Mouse (Mus musculus): ENCODE measurements around the gene Gm527. TPM values are rescaled to one million over a fixed set of nuclear protein-coding genes. Genes with fewer than 3 reads are reported as not detected.

Gene Gm527
- polyA plus RNA-seq (2016; fragmentation: Nextera tagmentation; extraction: Ambion mirVana), result 4.3 and 4.7 TPM in 2 replicates

DNA sequence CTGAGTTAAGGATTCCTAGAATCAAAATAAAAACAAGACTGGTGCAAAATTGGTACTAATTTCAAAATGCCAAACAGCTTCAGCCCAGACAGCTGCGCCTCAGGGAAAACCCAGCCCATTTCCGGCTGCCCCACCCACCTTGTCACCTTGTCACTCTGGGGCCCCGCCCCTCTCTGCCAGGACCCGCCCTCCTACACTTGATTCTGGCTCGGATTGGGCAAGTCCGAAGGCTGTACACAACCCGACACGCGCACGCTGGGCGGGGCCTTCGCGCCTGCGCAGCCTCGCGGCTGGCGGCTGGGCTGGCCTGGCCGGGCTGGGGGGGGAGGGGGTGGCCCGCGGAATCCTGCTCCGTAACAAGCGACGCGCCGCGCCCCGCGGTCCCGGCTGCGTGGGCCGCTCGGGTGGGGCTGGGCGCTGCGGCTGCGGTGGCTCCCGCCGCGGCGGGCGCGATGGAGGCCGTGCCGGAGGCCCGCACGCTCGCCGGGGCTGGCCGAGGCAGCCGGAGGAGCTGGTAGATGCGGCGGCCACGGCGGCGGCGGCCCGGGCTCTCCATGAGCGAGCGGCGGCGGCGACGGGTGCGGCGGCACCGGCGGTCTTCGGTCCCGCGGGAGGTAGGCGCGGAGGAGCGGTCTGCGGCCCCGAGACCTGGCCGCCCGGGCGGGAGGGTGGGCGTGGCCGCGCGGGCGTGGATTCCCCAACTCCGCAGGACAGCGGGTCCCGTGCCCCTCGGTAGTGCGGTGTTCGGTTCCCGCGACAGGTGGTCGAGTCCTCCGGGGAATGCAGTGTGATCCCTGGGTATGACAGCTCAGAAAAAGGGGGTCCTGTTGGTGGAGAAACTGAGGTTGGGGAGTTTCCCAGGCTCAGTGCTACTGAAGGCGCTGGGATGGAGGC, at the start of gene Gm527:
Gene Gm527, plus strand, starts transcription at position 329 of the 894 bp plus-strand sequence.
- peak; percentile 99 for ATAC-seq (ENCODE audit: insufficient number of reproducible peaks, insufficient read depth, low FRiP score, low TSS enrichment)
- under 1% methylated on average over 55 of the region's 93 CpGs for WGBS
- Histone ChIP-seq H3K36me3 (no peaks in the 10 kb centered on the region), H3K4me1 (no peaks in the 10 kb centered on the region), H3K9ac (peak within 1 kb of the TSS; percentile 80), H3K27me3 (no peaks in the 10 kb centered on the region), H3K9me3 (no peaks in the 10 kb centered on the region), H3K4me3 (peak within 1 kb of the TSS; percentile 88), H3K27ac (peak within 1 kb of the TSS; percentile 69), H3K4me2 (replicated peaks) (peak within 1 kb of the TSS; percentile 65)

DNA sequence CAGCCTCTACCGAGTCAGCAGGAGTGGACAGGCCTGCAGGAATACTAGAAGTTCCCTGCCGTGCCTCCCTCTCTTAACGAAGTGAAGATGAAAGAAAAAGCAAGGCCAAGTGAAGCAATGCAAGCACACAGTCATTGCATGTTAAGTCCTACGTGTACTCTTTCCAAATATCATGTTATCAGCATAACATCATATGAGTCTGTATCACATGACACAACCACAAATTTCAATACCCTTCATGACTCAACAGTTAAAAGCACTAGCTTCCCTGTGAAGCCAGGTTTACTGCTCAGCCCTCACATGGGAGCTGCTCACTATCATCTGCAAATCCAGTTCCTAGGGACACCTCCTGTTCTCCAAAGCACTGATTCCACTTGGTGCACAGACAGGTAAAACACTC, 46.6 kb upstream of the Gm527 start:
- Histone ChIP-seq H3K4me2 (replicated peaks) (no peak overlapping the region), H3K4me1 (no peaks in the 10 kb centered on the region), H3K4me3 (no peak overlapping the region), H3K27me3 (no peaks in the 10 kb centered on the region), H3K9me3 (no peaks in the 10 kb centered on the region), H3K27ac (no peak overlapping the region), H3K36me3 (no peaks in the 10 kb centered on the region), H3K9ac (no peak overlapping the region)
- 53% methylated on average over 4 of the region's 4 CpGs for WGBS
- ATAC-seq (ENCODE audit: insufficient number of reproducible peaks, insufficient read depth, low FRiP score, low TSS enrichment), result no peak

DNA sequence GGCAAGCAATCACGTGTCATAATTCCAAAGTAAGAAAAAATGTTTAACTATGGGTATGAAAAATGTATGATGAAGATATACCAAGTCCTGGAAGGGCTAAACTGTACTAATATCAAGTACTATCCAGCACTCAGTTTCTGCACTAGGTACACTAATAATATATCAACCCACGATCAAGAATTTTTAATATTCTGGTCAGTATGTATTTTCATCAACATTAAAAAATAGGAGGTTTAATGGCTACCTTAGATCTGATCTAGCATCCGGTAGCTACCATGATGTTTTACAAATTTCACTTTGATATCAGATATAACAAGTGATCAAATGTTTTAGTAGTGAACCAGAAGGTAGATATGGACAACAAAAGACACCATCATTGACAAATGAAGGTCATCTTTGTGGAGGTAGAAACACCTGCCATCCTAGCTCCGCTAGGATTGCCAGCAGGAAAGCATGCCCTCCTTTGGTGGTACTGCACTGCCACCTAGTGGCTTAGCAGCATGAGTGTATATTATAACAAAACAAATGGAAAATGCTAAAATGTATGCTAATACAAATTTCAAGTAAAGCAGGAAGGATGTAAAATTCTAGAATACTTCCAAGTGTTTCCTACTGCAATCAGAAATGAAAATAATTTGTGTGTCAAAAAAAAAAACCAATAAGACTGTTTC, 20.5 kb upstream of the Gm527 start:
- no peak overlapping the region for H3K4me2 ChIP-seq (replicated peaks)
- no peak for ATAC-seq (ENCODE audit: insufficient number of reproducible peaks, insufficient read depth, low FRiP score, low TSS enrichment)
- WGBS, result 44% methylated on average over 4 of the region's 4 CpGs

DNA sequence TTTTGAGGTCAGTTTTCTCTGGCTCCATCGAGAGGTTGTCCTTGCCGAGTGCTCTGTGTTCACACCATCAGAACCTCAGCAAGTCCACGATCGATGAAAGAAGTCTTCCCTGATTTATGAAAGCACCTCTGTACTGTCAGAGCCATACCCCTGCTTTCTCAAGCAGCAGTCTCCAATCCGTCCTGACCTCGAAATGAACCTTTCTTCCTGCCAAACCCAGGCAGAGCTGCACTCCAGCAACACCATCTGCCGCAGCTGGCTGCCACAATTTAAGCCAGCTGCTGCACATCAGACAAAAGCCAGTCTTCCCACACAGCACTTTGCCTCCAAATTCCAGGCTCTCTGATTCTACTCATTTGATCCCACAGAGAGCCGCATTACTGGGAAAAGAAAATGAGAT, 15.2 kb upstream of the Gm527 start:
- Histone ChIP-seq H3K27ac (peak overlapping the region; percentile 36; the same call in 1 of the 2 replicates), H3K4me1 (peaks cover 17% of the 10 kb centered on the region), H3K9me3 (no peaks in the 10 kb centered on the region), H3K27me3 (no peaks in the 10 kb centered on the region), H3K9ac (no peak overlapping the region), H3K36me3 (no peaks in the 10 kb centered on the region), H3K4me3 (no peak overlapping the region), H3K4me2 (replicated peaks) (peak overlapping the region; percentile 29)
- WGBS, result 24% methylated on average over 8 of the region's 8 CpGs
- peak; percentile 81 for ATAC-seq (ENCODE audit: insufficient number of reproducible peaks, insufficient read depth, low FRiP score, low TSS enrichment)

More for the DNA sequence above, 20.5 kb upstream of the Gm527 start:
- no peak overlapping the region for H3K27ac ChIP-seq
- no peaks in the 10 kb centered on the region for H3K9me3 ChIP-seq
- no peak overlapping the region for H3K4me3 ChIP-seq
- no peaks in the 10 kb centered on the region for H3K27me3 ChIP-seq
- H3K4me1 ChIP-seq, result peaks cover 5% of the 10 kb centered on the region; the same call in 1 of the 2 replicates
- no peak overlapping the region for H3K9ac ChIP-seq
- H3K36me3 ChIP-seq, result no peaks in the 10 kb centered on the region

DNA sequence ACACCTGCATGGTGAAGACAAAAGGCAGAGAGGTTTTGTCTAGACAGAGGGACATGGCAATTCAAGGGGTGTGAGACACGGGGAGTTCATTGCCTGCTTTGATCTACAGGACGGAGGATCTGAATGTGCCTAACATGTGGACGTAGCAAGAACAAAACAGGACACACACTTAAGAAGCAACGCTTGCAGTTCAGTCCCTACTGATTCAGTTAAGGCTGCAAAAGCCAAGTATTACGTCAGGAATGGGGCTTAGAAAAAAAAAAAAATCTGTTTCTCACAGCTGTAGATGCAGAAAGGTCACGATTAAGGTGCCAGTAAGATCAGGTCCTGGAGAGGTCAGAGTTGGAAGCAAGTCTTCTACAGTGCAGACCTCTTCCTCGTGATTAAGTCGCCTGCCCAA, 14.5 kb upstream of the Gm527 start:
- Histone ChIP-seq H3K4me1 (peaks cover 17% of the 10 kb centered on the region), H3K27me3 (no peaks in the 10 kb centered on the region), H3K4me3 (no peak overlapping the region), H3K9ac (no peak overlapping the region), H3K4me2 (replicated peaks) (no peak overlapping the region), H3K36me3 (no peaks in the 10 kb centered on the region), H3K27ac (peak overlapping the region; percentile 36; the same call in 1 of the 2 replicates), H3K9me3 (no peaks in the 10 kb centered on the region)
- WGBS, result 47% methylated on average over 8 of the region's 8 CpGs
- no peak for ATAC-seq (ENCODE audit: insufficient number of reproducible peaks, insufficient read depth, low FRiP score, low TSS enrichment)

DNA sequence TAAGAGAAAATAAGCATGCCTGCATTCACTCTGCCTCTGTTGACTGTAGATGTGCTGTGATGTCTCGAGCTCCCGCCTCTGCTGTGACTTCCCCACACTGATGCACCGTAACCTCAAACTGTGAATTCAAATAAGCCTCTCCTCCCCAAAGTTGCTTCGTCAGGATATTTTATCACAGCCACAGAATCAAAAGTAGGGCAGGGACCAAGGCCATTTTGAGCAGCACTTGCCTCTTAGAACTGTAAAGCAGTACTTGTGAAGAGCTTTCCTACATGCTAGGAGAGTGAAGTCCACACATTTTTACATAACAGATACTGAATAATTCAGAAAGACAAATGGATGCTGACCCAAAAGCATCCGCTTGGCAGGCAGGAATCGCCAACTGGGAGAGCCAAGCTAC, 4.7 kb upstream of the Gm527 start:
- H3K4me1 ChIP-seq, result no peaks in the 10 kb centered on the region
- ATAC-seq (ENCODE audit: insufficient number of reproducible peaks, insufficient read depth, low FRiP score, low TSS enrichment), result no peak
- H3K9me3 ChIP-seq, result no peaks in the 10 kb centered on the region
- H3K4me2 ChIP-seq (replicated peaks), result no peak overlapping the region
- H3K9ac ChIP-seq, result no peak overlapping the region
- 73% methylated on average over 6 of the region's 6 CpGs for WGBS
- H3K27ac ChIP-seq, result no peak overlapping the region
- no peak overlapping the region for H3K4me3 ChIP-seq
- H3K27me3 ChIP-seq, result no peaks in the 10 kb centered on the region
- H3K36me3 ChIP-seq, result no peaks in the 10 kb centered on the region

DNA sequence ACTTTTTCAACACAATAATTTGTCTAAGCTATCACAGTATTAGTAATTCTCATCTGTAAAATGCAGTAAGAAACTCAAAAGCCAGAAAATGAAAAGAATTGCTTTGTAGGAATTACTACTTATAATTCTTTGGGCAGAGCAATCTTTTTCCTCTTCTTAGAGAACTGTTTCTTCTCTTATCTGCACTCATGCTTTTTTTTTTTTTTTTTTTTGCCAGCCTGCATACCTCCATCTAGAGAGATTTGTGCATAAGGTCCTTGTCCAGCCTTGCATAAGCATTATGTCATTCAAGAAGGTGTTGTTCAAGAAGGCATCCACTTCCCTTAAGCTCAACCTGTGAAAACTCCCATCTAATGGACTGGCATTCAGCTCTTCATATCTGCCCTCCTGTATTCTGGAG, 971 bp upstream of the Gm527 start:
- no peak overlapping the region for H3K4me3 ChIP-seq
- ATAC-seq (ENCODE audit: insufficient number of reproducible peaks, insufficient read depth, low FRiP score, low TSS enrichment), result no peak
- no peak overlapping the region for H3K27ac ChIP-seq
- no peaks in the 10 kb centered on the region for H3K9me3 ChIP-seq
- no peak overlapping the region for H3K4me2 ChIP-seq (replicated peaks)
- H3K9ac ChIP-seq, result no peak overlapping the region
- no peaks in the 10 kb centered on the region for H3K36me3 ChIP-seq
- H3K27me3 ChIP-seq, result no peaks in the 10 kb centered on the region
- no peaks in the 10 kb centered on the region for H3K4me1 ChIP-seq

DNA sequence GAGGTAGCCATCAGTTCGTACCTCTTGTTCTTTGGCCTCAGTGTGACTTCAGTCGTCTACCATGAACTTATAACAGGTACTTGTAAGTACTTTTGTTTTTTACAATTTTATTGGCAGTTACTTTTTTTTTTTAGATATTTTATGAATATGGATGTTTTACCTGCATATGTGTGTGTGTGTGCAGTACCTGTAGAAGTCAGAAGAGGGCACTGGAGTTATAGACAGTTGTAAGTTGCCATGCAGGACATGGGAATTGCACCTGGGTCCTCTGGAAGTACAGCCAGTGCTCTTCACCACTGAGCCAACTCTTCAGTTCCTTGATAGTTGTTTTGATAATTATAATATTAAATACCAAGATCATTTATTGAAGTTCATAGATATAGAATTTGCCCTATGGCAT, 19.8 kb downstream of the Gm527 start:
- Histone ChIP-seq H3K4me2 (replicated peaks) (no peak overlapping the region), H3K9me3 (no peaks in the 10 kb centered on the region), H3K4me3 (no peak overlapping the region), H3K27ac (no peak overlapping the region), H3K9ac (no peak overlapping the region), H3K4me1 (no peaks in the 10 kb centered on the region), H3K27me3 (no peaks in the 10 kb centered on the region), H3K36me3 (no peaks in the 10 kb centered on the region)
- WGBS, result 74% methylated on average over 2 of the region's 2 CpGs
- no peak for ATAC-seq (ENCODE audit: insufficient number of reproducible peaks, insufficient read depth, low FRiP score, low TSS enrichment)

DNA sequence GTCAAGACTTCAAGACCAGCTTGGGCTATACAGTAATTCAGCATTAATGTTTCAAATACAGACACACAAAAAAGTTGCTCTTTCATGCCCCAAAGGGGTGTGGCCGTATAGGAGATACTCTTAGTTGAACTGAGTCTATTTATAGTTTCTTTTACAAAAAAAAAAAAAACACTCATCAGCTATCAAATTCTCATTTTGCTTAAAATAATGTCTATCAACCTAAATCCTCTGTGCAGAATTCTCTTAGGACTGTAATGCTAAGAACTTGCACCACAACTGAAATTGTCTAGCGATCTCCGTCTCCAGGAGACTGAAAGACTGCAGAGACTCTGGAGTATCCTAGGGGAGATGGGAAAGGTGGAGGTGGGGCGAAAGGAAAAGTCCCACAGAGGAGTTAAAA, 46.9 kb downstream of the Gm527 start:
- Histone ChIP-seq H3K4me1 (peaks cover 18% of the 10 kb centered on the region), H3K27ac (no peak overlapping the region), H3K27me3 (no peaks in the 10 kb centered on the region), H3K4me2 (replicated peaks) (peak overlapping the region; percentile 98), H3K9ac (peak overlapping the region; percentile 82), H3K9me3 (no peaks in the 10 kb centered on the region), H3K36me3 (no peaks in the 10 kb centered on the region), H3K4me3 (peak overlapping the region; percentile 95)
- no peak for ATAC-seq (ENCODE audit: insufficient number of reproducible peaks, insufficient read depth, low FRiP score, low TSS enrichment)
- WGBS, result 21% methylated on average over 4 of the region's 4 CpGs

DNA sequence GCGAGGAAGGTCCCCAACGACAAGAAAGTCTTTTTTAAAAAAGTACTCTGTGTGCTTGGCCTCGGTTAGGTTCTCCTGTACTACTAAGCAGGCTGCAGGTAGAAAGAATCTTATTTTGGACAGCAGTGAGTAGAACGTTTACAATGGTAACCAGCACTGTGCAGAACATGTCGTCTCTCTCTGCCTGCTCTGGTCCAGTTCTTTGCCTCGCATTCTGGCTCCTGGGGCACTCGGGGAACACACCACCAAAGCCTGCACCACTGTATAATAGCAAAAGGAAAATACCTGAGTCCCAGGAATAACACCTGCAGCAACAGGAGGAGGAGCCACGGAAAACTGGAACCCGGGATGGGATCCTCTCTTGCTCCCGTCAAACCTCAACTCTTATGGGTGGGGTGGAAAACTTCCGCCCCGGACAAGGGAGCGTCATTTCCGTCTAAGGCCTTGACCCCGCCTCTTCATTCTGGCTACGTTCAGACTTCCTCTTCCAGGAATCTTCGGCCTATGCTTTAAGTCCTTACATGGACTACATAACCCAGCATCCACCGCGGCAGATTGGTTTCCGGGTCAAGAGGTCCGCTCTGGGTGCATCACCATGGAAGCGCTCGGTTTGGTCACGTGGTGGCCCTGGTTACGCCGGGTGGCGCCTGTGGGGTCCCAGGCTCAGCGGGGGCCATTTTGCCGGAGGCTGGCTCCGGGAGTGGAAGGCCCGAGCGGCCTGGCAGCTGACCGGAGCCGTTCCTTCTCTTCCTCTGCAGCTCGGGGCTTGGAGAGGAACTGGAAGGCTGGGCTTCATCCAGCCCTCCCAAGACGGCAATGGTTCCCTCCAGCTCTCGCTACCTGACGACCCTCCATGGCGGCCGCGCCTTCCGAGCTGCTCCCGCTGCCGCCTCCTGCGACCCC, 47.7 kb downstream of the Gm527 start, which contains the start of the genes Klhl28 and Togaram1:
Gene Klhl28, minus strand, starts transcription at position 411 of the 903 bp plus-strand sequence.
Gene Togaram1, plus strand, starts transcription at position 681 of the 903 bp plus-strand sequence.
- ATAC-seq (ENCODE audit: insufficient number of reproducible peaks, insufficient read depth, low FRiP score, low TSS enrichment), result peak; percentile 99
- Histone ChIP-seq H3K9ac (peak within 1 kb of the TSS; percentile 82), H3K27ac (peak within 1 kb of the TSS; percentile 90), H3K4me1 (peaks cover 23% of the 10 kb centered on the region), H3K4me2 (replicated peaks) (peak within 1 kb of the TSS; percentile 98), H3K27me3 (no peaks in the 10 kb centered on the region), H3K9me3 (no peaks in the 10 kb centered on the region), H3K4me3 (peak within 1 kb of the TSS; percentile 95), H3K36me3 (no peaks in the 10 kb centered on the region)
- under 1% methylated on average over 45 of the region's 45 CpGs for WGBS

DNA sequence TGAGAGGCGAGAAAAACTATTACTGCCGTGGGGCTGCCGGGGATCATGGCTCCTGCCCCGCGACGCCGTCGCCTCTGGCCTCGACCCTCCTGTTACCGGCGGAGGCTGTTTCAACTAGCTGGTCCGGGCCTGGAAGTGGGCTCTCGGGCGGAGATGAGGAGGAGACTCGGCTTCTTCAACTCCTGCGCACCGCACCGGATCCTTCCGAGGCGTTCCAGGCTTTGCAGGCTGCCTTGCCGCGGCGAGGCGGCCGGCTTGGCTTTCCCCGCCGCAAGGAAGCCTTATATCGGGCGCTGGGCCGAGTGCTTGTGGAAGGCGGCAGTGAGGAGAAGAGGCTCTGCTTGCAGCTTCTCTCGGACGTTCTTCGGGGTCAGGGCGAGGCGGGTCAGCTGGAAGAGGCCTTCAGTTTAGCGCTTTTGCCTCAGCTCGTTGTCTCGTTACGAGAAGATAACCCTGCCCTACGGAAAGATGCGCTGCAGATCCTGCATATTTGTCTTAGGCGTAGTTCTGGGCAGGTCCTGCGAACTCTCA, 48.5 kb downstream of the Gm527 start:
- Histone ChIP-seq H3K4me2 (replicated peaks) (peak overlapping the region; percentile 98), H3K9me3 (no peaks in the 10 kb centered on the region), H3K36me3 (no peaks in the 10 kb centered on the region), H3K27ac (peak overlapping the region; percentile 90), H3K4me3 (peak overlapping the region; percentile 95), H3K27me3 (no peaks in the 10 kb centered on the region), H3K9ac (peak overlapping the region; percentile 82), H3K4me1 (peaks cover 30% of the 10 kb centered on the region)
- under 1% methylated on average over 43 of the region's 44 CpGs for WGBS
- peak; percentile 9; the same call in 1 of the 2 replicates for ATAC-seq (ENCODE audit: insufficient number of reproducible peaks, insufficient read depth, low FRiP score, low TSS enrichment)
